Mouse (Mus musculus) limb, embryonic 15.5 days (tissue): ENCODE data around the gene AI481877. TPM values are rescaled to one million over a fixed set of nuclear protein-coding genes. Genes with fewer than 3 reads are reported as not detected.
A peak's percentile ranks its signal among the peaks of the same experiment; 100 is the strongest.

ENCODE experiments used
- ATAC-seq: fragments of 200-750 bp; cut with Nextera tagmentation; 2 replicates; pipeline ENCODE4 v1.8.0; 2017; ENCODE audit warnings: low read depth, moderate TSS enrichment; ENCODE audit not compliant: insufficient number of reproducible peaks, low FRiP score, low TSS enrichment
- H3K27ac ChIP-seq: fragments of 300-500 bp; sonication (generic); 2 replicates; pipeline ENCODE4 v1.5.1; 2015; ENCODE audit warnings: moderate library complexity, mild to moderate bottlenecking, inconsistent platforms
- H3K27me3 ChIP-seq: fragments of 300-500 bp; sonication (generic); 2 replicates; pipeline ENCODE4 v1.6.1; 2015; ENCODE audit warnings: inconsistent platforms
- H3K36me3 ChIP-seq: fragments of 300-500 bp; sonication (generic); 2 replicates; pipeline ENCODE4 v1.6.1; 2015; ENCODE audit warnings: inconsistent platforms
- H3K4me1 ChIP-seq: fragments of 300-500 bp; sonication (generic); 2 replicates; pipeline ENCODE4 v1.6.1; 2015; ENCODE audit warnings: inconsistent platforms
- H3K4me2 ChIP-seq: fragments of 300-500 bp; sonication (generic); 2 replicates; pipeline ENCODE4 v1.6.1; 2015; ENCODE audit warnings: mild to moderate bottlenecking, inconsistent platforms
- H3K4me3 ChIP-seq: fragments of 300-500 bp; sonication (generic); 2 replicates; pipeline ENCODE4 v1.5.1; 2015; ENCODE audit warnings: mild to moderate bottlenecking, inconsistent platforms
- H3K9ac ChIP-seq: fragments of 300-500 bp; sonication (generic); 2 replicates; pipeline ENCODE4 v1.6.1; 2015; ENCODE audit warnings: inconsistent platforms
- H3K9me3 ChIP-seq: fragments of 300-500 bp; sonication (generic); 2 replicates; pipeline ENCODE4 v1.6.1; 2016; ENCODE audit warnings: inconsistent platforms
- WGBS: fragments of 180-500 bp; shearing (Covaris S2); methylation state at CpG from one replicate; pipeline ENCODE4 v1.1.7; 2015; 5-methylcytosine and 5-hydroxymethylcytosine counted together
- polyA plus RNA-seq: library from polyadenylated mRNA; unstranded; fragments of >200 nt; fragmentation: Nextera tagmentation; extraction: Ambion mirVana; gene quantifications from 2 replicates; pipeline ENCODE4 v1.2.1, GENCODE M21; 2015

Gene AI481877
- polyA plus RNA-seq, 1 experiment from 2014 or later: not detected

GRCm38 (mm10) chr4:59117644-59118495 lies 20.9 kb downstream of the AI481877 start:
- 95% methylated on average over 24 of the region's 24 CpGs for WGBS
- Histone ChIP-seq H3K9me3 (no peaks in the 10 kb centered on the region), H3K4me1 (no peaks in the 10 kb centered on the region), H3K36me3 (no peaks in the 10 kb centered on the region), H3K27ac (no peak overlapping the region), H3K27me3 (no peaks in the 10 kb centered on the region), H3K4me3 (no peak overlapping the region), H3K4me2 (no peak overlapping the region), H3K9ac (no peak overlapping the region)
- ATAC-seq: no peak

GRCm38 (mm10) chr4:59108721-59109120 lies 30.1 kb downstream of the AI481877 start:
- no peaks in the 10 kb centered on the region for H3K36me3 ChIP-seq
- H3K4me1 ChIP-seq: no peaks in the 10 kb centered on the region
- no peak overlapping the region for H3K27ac ChIP-seq
- no peak for ATAC-seq
- H3K27me3 ChIP-seq: no peaks in the 10 kb centered on the region
- WGBS: 86% methylated on average over 4 of the region's 4 CpGs
- H3K4me2 ChIP-seq: no peak overlapping the region
- no peak overlapping the region for H3K4me3 ChIP-seq
- H3K9me3 ChIP-seq: no peaks in the 10 kb centered on the region
- H3K9ac ChIP-seq: no peak overlapping the region

GRCm38 (mm10) chr4:59107886-59108285 lies 30.9 kb downstream of the AI481877 start:
- H3K9me3 ChIP-seq: no peaks in the 10 kb centered on the region
- no peaks in the 10 kb centered on the region for H3K4me1 ChIP-seq
- H3K27me3 ChIP-seq: no peaks in the 10 kb centered on the region
- H3K9ac ChIP-seq: no peak overlapping the region
- no peak for ATAC-seq
- H3K4me2 ChIP-seq: no peak overlapping the region
- WGBS: 64% methylated on average over 2 of the region's 2 CpGs
- H3K36me3 ChIP-seq: no peaks in the 10 kb centered on the region
- no peak overlapping the region for H3K4me3 ChIP-seq
- no peak overlapping the region for H3K27ac ChIP-seq

GRCm38 (mm10) chr4:59106661-59107060 lies 32.1 kb downstream of the AI481877 start:
- 78% methylated on average over 5 of the region's 5 CpGs for WGBS
- no peak overlapping the region for H3K4me3 ChIP-seq
- no peak for ATAC-seq
- no peaks in the 10 kb centered on the region for H3K9me3 ChIP-seq
- no peaks in the 10 kb centered on the region for H3K27me3 ChIP-seq
- H3K9ac ChIP-seq: no peak overlapping the region
- H3K4me1 ChIP-seq: no peaks in the 10 kb centered on the region
- H3K27ac ChIP-seq: no peak overlapping the region
- no peaks in the 10 kb centered on the region for H3K36me3 ChIP-seq
- no peak overlapping the region for H3K4me2 ChIP-seq

- ATAC-seq: no peak
Measured at GRCm38 (mm10) chr4:59104166-59104565, 34.6 kb downstream of the AI481877 start.

GRCm38 (mm10) chr4:59096393-59096792 lies 42.4 kb downstream of the AI481877 start:
- no peak overlapping the region for H3K4me3 ChIP-seq
- no peak overlapping the region for H3K27ac ChIP-seq
- no peaks in the 10 kb centered on the region for H3K36me3 ChIP-seq
- peak; percentile 52; the same call in 1 of the 2 replicates for ATAC-seq
- H3K27me3 ChIP-seq: no peaks in the 10 kb centered on the region
- no peaks in the 10 kb centered on the region for H3K4me1 ChIP-seq
- no peaks in the 10 kb centered on the region for H3K9me3 ChIP-seq
- no peak overlapping the region for H3K4me2 ChIP-seq
- H3K9ac ChIP-seq: no peak overlapping the region

More at GRCm38 (mm10) chr4:59104166-59104565, 34.6 kb downstream of the AI481877 start:
- no peak overlapping the region for H3K4me2 ChIP-seq
- H3K9ac ChIP-seq: no peak overlapping the region
- no peaks in the 10 kb centered on the region for H3K4me1 ChIP-seq
- no peaks in the 10 kb centered on the region for H3K36me3 ChIP-seq
- H3K4me3 ChIP-seq: no peak overlapping the region
- H3K9me3 ChIP-seq: no peaks in the 10 kb centered on the region
- 90% methylated on average over 2 of the region's 2 CpGs for WGBS
- H3K27me3 ChIP-seq: no peaks in the 10 kb centered on the region
- H3K27ac ChIP-seq: no peak overlapping the region

- Histone ChIP-seq H3K4me1 (no peaks in the 10 kb centered on the region), H3K27ac (no peak overlapping the region), H3K4me2 (no peak overlapping the region), H3K9ac (no peak overlapping the region), H3K36me3 (no peaks in the 10 kb centered on the region), H3K27me3 (no peaks in the 10 kb centered on the region), H3K4me3 (no peak overlapping the region), H3K9me3 (no peaks in the 10 kb centered on the region)
- no peak for ATAC-seq
- 50% methylated on average over 1 of the region's 1 CpGs for WGBS
Measured at GRCm38 (mm10) chr4:59089391-59089790, 49.4 kb downstream of the AI481877 start.

GRCm38 (mm10) chr4:59083430-59083829 lies 55.4 kb downstream of the AI481877 start:
- no peak for ATAC-seq
- H3K27ac ChIP-seq: no peak overlapping the region
- no peaks in the 10 kb centered on the region for H3K27me3 ChIP-seq
- H3K9ac ChIP-seq: no peak overlapping the region
- H3K36me3 ChIP-seq: no peaks in the 10 kb centered on the region
- WGBS: 72% methylated on average over 2 of the region's 2 CpGs
- H3K4me3 ChIP-seq: no peak overlapping the region
- no peaks in the 10 kb centered on the region for H3K4me1 ChIP-seq
- no peak overlapping the region for H3K4me2 ChIP-seq
- no peaks in the 10 kb centered on the region for H3K9me3 ChIP-seq

- Histone ChIP-seq H3K27me3 (no peaks in the 10 kb centered on the region), H3K27ac (no peak overlapping the region), H3K4me1 (no peaks in the 10 kb centered on the region), H3K36me3 (no peaks in the 10 kb centered on the region), H3K9ac (no peak overlapping the region), H3K4me2 (no peak overlapping the region), H3K4me3 (no peak overlapping the region), H3K9me3 (no peaks in the 10 kb centered on the region)
- no peak for ATAC-seq
- 52% methylated on average over 3 of the region's 3 CpGs for WGBS
Measured at GRCm38 (mm10) chr4:59069276-59069675, 69.5 kb downstream of the AI481877 start.

- ATAC-seq: no peak
Measured at GRCm38 (mm10) chr4:59062526-59062925, 76.3 kb downstream of the AI481877 start.

GRCm38 (mm10) chr4:59057929-59058328 lies 80.9 kb downstream of the AI481877 start:
- no peak for ATAC-seq
- Histone ChIP-seq H3K36me3 (no peaks in the 10 kb centered on the region), H3K9ac (no peak overlapping the region), H3K4me3 (no peak overlapping the region), H3K4me1 (no peaks in the 10 kb centered on the region), H3K27ac (no peak overlapping the region), H3K9me3 (no peaks in the 10 kb centered on the region), H3K4me2 (no peak overlapping the region), H3K27me3 (no peaks in the 10 kb centered on the region)
- WGBS: 70% methylated on average over 3 of the region's 3 CpGs

More at GRCm38 (mm10) chr4:59062526-59062925, 76.3 kb downstream of the AI481877 start:
- H3K27me3 ChIP-seq: no peaks in the 10 kb centered on the region
- no peaks in the 10 kb centered on the region for H3K9me3 ChIP-seq
- H3K4me3 ChIP-seq: no peak overlapping the region
- H3K4me2 ChIP-seq: no peak overlapping the region
- no peaks in the 10 kb centered on the region for H3K36me3 ChIP-seq
- no peaks in the 10 kb centered on the region for H3K4me1 ChIP-seq
- no peak overlapping the region for H3K9ac ChIP-seq
- 67% methylated on average over 12 of the region's 12 CpGs for WGBS
- H3K27ac ChIP-seq: no peak overlapping the region

- Histone ChIP-seq H3K4me2 (no peak overlapping the region), H3K4me1 (no peaks in the 10 kb centered on the region), H3K27ac (no peak overlapping the region), H3K4me3 (no peak overlapping the region), H3K9me3 (no peaks in the 10 kb centered on the region), H3K27me3 (no peaks in the 10 kb centered on the region), H3K9ac (no peak overlapping the region), H3K36me3 (no peaks in the 10 kb centered on the region)
- WGBS: 100% methylated on average over 1 of the region's 1 CpGs
- no peak for ATAC-seq
Measured at GRCm38 (mm10) chr4:59051081-59051480, 87.7 kb downstream of the AI481877 start.
